Mouse (Mus musculus): ENCODE measurements around the gene Syngap1. TPM values are rescaled to one million over a fixed set of nuclear protein-coding genes. Genes with fewer than 3 reads are reported as not detected.

Syngap1 gene
- polyA plus RNA-seq, 2 experiments = 2.0 to 82.4 TPM

DNA sequence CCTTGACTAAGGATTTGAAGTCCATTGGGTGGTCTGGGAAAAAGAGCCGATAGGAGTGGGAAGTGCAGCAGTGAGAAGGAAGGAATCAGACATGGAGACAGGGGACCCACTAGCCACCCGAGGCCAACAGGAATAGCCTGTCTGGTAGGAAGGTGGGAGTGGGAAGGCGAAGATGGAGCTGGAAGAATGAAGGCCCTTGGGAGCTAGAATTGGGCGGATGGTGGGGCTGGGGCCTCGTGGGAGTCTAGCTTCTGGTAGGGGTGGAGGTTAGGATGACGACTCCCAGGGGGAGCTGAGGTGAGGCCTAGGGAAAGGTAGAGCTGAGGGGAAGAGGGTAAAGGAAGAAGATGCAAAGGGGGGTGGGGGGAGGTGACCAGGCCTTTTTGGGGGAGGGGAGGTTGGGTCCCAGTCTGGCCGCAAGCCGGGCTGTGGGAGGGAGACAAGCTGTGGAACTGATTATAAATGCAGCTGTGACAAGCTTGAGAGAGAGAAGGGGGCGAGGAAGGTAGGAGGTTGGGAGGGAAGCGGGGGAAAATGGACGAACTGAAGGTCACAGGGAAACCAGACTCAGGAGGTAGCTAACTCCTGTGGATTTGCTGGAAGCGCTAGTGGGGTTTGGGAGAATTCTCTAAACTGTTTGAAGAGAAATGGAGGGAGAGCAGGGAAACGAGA lies 4.9 kb downstream of the Syngap1 start:
- no peak for TF ChIP-seq POLR2A (IDR thresholded peaks at IDR 0.05; ENCODE audit: borderline replicate concordance, extremely low read depth, insufficient read depth, insufficient read length)
- Histone ChIP-seq H3K27ac (replicated peaks; ENCODE audit: low read depth, low read length) (peak overlapping the region; percentile 74), H3K9ac (ENCODE audit: low read depth, low read length, severe bottlenecking) (peak overlapping the region; percentile 58), H3K9me3 (ENCODE audit: control insufficient read depth, low read length) (no peaks in the 10 kb centered on the region), H3K4me1 (ENCODE audit: control insufficient read depth, insufficient read depth, low read length) (peaks cover 57% of the 10 kb centered on the region), H3K36me3 (ENCODE audit: control insufficient read depth, insufficient read depth, low read length) (no peaks in the 10 kb centered on the region), H3K4me3 (replicated peaks; ENCODE audit: low read length) (peak overlapping the region; percentile 43), H3K4me2 (replicated peaks; ENCODE audit: low read depth, low read length, severe bottlenecking) (peak overlapping the region; percentile 91), H3K27me3 (ENCODE audit: control insufficient read depth, insufficient read depth, low read length) (no peaks in the 10 kb centered on the region)
- DNase-seq (ENCODE audit: low spot score) = no peak
- 23% methylated on average over 13 of the region's 13 CpGs for WGBS
- no peak for ATAC-seq (ENCODE audit: low FRiP score, low read depth)

DNA sequence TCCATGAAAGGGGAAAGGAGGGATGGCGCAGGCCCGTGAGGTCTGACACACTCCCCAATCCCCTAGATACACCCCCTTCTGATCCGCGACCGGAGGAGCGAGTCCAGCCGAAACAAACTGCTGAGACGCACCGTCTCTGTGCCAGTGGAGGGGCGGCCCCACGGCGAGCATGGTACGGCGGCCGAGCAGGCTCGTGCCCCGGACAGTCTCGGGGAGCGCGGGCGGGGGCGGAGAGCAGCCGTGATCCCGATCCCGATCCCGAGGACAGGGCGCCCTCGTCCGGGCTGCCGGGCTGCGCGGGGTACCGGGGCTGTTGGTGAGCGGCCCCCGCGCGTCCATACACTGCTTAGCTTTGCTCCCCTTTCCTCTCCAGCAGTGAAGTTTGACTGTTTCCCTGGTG lies 5.5 kb downstream of the Syngap1 start:
- Histone ChIP-seq H3K4me3 (replicated peaks; ENCODE audit: low read length) (peak overlapping the region; percentile 43), H3K27me3 (ENCODE audit: control insufficient read depth, insufficient read depth, low read length) (no peaks in the 10 kb centered on the region), H3K36me3 (ENCODE audit: control insufficient read depth, insufficient read depth, low read length) (no peaks in the 10 kb centered on the region), H3K4me2 (replicated peaks; ENCODE audit: low read depth, low read length, severe bottlenecking) (peak overlapping the region; percentile 91), H3K9ac (ENCODE audit: low read depth, low read length, severe bottlenecking) (peak overlapping the region; percentile 58), H3K9me3 (ENCODE audit: control insufficient read depth, low read length) (no peaks in the 10 kb centered on the region), H3K27ac (replicated peaks; ENCODE audit: low read depth, low read length) (peak overlapping the region; percentile 74), H3K4me1 (ENCODE audit: control insufficient read depth, insufficient read depth, low read length) (peaks cover 60% of the 10 kb centered on the region)
- WGBS = 1% methylated on average over 35 of the region's 37 CpGs
- no peak for TF ChIP-seq POLR2A (IDR thresholded peaks at IDR 0.05; ENCODE audit: borderline replicate concordance, extremely low read depth, insufficient read depth, insufficient read length)
- peak; percentile 12; the same call in 1 of the 2 replicates for ATAC-seq (ENCODE audit: low FRiP score, low read depth)
- no peak for DNase-seq (ENCODE audit: low spot score)

DNA sequence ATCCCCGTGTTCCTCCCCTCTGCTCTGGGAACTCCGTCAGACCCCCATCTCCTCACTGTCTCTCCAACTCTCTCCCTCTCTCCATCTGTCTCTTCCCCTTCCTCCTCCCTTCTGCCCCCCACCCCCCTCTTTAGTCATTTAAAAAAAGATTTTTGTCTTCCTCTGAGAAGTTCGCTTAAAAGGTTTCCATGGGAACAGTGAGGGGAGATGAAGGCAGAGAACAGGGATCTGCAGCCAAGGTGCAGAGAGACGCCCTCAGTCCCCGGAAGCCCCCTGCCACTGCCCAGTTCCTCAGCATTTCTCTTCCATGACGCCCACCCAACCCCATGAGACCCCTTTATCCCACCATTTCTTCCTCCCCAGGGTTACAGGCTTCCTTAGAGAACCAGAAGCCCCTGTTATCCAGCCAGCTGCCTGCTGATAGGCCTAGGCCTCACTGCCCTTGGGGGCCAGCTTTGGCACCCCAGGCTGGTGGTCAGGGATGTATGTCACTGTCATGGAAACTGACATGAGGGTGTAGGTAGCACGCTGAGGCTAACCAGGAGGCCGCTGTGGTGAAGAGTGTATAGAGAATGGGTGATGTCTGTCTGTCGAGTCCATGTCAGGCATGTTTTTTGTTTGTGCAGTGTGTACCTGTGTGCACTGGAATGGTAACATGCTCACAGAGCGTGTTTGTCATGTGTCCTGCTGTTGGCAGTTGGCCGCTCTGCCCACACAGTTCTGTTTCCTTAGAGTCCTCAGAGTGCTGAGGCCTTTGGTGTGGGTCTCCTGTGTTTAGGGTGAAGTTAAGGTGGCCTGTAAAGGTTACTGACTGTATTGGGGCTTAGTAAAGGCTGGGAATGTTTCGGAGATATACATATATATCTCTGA lies 6.4 kb downstream of the Syngap1 start:
- 50% methylated on average over 12 of the region's 12 CpGs for WGBS

DNA sequence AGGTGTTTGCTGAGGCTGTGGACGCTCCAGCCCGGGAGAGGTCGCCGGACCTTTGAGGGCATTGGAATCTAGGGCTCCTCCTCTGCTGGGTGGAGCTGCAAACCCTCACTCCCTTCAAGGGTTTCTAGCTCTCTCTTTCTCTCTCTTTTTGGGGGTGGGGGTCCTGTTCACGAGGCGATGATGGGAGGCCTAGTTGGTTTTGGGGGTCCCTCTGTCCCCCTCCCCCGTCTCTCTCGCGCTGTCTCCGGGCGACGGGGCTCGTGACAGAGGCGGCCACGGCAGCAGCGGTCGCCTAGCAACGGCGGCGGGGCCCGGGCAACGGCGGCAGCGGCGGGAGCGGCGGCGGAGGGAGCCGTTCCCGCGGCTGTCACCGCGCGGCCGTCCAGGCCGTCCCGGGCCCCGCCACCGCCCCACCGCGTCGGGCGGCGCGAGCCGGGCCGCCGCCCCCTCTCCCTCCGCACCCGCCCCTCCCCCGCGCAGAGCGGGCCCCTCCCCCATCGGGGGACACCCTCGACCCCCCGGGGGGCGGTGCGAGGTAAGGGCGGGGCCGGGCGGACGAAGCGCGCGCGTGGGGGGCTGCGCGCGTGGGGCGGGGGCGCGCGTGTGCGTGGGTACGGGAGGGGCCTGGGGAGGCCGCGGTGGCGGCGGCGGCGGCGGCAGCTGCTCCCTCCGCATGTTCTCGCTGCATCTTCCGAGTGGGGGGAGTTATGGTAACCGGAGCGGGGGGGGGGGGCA lies 7.4 kb downstream of the Syngap1 start:
- Histone ChIP-seq H3K9ac (ENCODE audit: low read depth, low read length, severe bottlenecking) (peak overlapping the region; percentile 72), H3K9me3 (ENCODE audit: control insufficient read depth, low read length) (no peaks in the 10 kb centered on the region), H3K27me3 (ENCODE audit: control insufficient read depth, insufficient read depth, low read length) (no peaks in the 10 kb centered on the region), H3K4me2 (replicated peaks; ENCODE audit: low read depth, low read length, severe bottlenecking) (peak overlapping the region; percentile 94), H3K4me3 (replicated peaks; ENCODE audit: low read length) (peak overlapping the region; percentile 64), H3K36me3 (ENCODE audit: control insufficient read depth, insufficient read depth, low read length) (no peaks in the 10 kb centered on the region; the same call in 1 of the 2 replicates), H3K27ac (replicated peaks; ENCODE audit: low read depth, low read length) (peak overlapping the region; percentile 52), H3K4me1 (ENCODE audit: control insufficient read depth, insufficient read depth, low read length) (peaks cover 69% of the 10 kb centered on the region)
- ATAC-seq (ENCODE audit: low FRiP score, low read depth) (no peak), DNase-seq (ENCODE audit: low spot score) (no peak)
- no peak for TF ChIP-seq POLR2A (IDR thresholded peaks at IDR 0.05; ENCODE audit: borderline replicate concordance, extremely low read depth, insufficient read depth, insufficient read length)
- 0% methylated on average over 22 of the region's 87 CpGs for whole genome bisulfite sequencing

More for the DNA sequence above, 6.4 kb downstream of the Syngap1 start:
- peak overlapping the region; percentile 43; the same call in 1 of the 2 replicates for H3K4me3 ChIP-seq (replicated peaks; ENCODE audit: low read length)
- H3K4me1 ChIP-seq (ENCODE audit: control insufficient read depth, insufficient read depth, low read length) = peaks cover 64% of the 10 kb centered on the region
- H3K4me2 ChIP-seq (replicated peaks; ENCODE audit: low read depth, low read length, severe bottlenecking) = peak overlapping the region; percentile 91
- H3K36me3 ChIP-seq (ENCODE audit: control insufficient read depth, insufficient read depth, low read length) = no peaks in the 10 kb centered on the region
- no peaks in the 10 kb centered on the region for H3K9me3 ChIP-seq (ENCODE audit: control insufficient read depth, low read length)
- no peak for DNase-seq (ENCODE audit: low spot score)
- H3K27ac ChIP-seq (replicated peaks; ENCODE audit: low read depth, low read length) = peak overlapping the region; percentile 74
- no peaks in the 10 kb centered on the region for H3K27me3 ChIP-seq (ENCODE audit: control insufficient read depth, insufficient read depth, low read length)
- H3K9ac ChIP-seq (ENCODE audit: low read depth, low read length, severe bottlenecking) = 0 out of 2 replicates have a peak overlapping the region, but pooled peaks have one; percentile 58
- no peak for ATAC-seq (ENCODE audit: low FRiP score, low read depth)
- TF ChIP-seq POLR2A (IDR thresholded peaks at IDR 0.05; ENCODE audit: borderline replicate concordance, extremely low read depth, insufficient read depth, insufficient read length) = no peak
